5 mouse cellular contexts compared by ENCODE assay signal in the genomic region with DNA sequence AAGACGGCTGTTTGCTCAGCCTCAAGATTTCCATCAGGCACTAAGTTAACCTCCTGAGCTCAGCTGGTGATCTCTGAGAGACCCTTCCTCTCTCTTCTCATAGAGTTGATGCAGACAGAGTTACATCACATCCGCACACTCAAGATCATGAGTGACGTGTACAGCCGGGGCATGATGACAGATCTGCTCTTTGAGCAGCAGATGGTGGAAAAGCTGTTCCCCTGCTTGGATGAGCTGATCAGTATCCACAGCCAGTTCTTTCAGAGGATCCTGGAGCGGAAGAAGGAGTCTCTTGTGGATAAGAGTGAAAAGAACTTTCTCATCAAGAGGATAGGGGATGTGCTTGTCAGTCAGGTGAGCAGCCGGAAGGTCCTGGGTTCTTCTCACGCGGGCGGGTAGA.
"Had no signal": no experiment of that assay in that cellular context is flagged by ENCODE, and none has a peak within 500 bp of the region (broad histone marks: within the 10 kb centered on the region; RNA-seq: fewer than 3 reads in every experiment).

No protein-coding gene starts in this region.

- DNase-seq: kidney, adult 2 months; kidney, postnatal 25 days; left cerebral cortex, postnatal 4 days; lung, adult 18-20 months; thymus, postnatal 36 days had no signal
